Mouse (Mus musculus) liver, embryonic 11.5 days (tissue): ENCODE results near the gene Il23a. TPM values are rescaled to one million over a fixed set of nuclear protein-coding genes. Genes with fewer than 3 reads are reported as not detected.
A peak's percentile ranks its signal among the peaks of the same experiment; 100 is the strongest.

ENCODE experiments used
- ATAC-seq: fragments of 200-750 bp; cut with Nextera tagmentation; replicated peaks from 2 replicates; pipeline ENCODE4 v1.8.0; 2017; ENCODE audit warnings: moderate number of reproducible peaks, mild to moderate bottlenecking, moderate TSS enrichment, moderate library complexity; ENCODE audit not compliant: low FRiP score
- DNase-seq: peaks from one replicate; pipeline ENCODE4 v3.0.0-alpha.2; 2017; ENCODE audit warnings: low spot score
- H3K27ac ChIP-seq: fragments of 300-500 bp; sonication (generic); 2 replicates; pipeline ENCODE4 v1.5.1; 2014; ENCODE audit warnings: mild to moderate bottlenecking, low read depth, low read length, control low read depth
- H3K27me3 ChIP-seq: fragments of 300-500 bp; sonication (generic); replicated peaks from 2 replicates; pipeline ENCODE4 v1.6.1; 2014; ENCODE audit warnings: low read length, mixed read lengths; ENCODE audit not compliant: control insufficient read depth, insufficient read depth
- H3K36me3 ChIP-seq: fragments of 300-500 bp; sonication (generic); 2 replicates; pipeline ENCODE4 v1.6.1; 2014; ENCODE audit warnings: mild to moderate bottlenecking, low read length, moderate library complexity, mixed read lengths; ENCODE audit not compliant: control insufficient read depth, insufficient read depth
- H3K4me1 ChIP-seq: fragments of 300-500 bp; sonication (generic); replicated peaks from 2 replicates; pipeline ENCODE4 v1.6.1; 2014; ENCODE audit warnings: low read length, mixed read lengths; ENCODE audit not compliant: control insufficient read depth, insufficient read depth
- H3K4me2 ChIP-seq: fragments of 300-500 bp; sonication (generic); 2 replicates; pipeline ENCODE4 v1.6.1; 2014; ENCODE audit warnings: mild to moderate bottlenecking, control low read depth, moderate library complexity
- H3K4me3 ChIP-seq: fragments of 300-500 bp; sonication (generic); 2 replicates; pipeline ENCODE4 v1.5.1; 2014; ENCODE audit warnings: low read depth, low read length, control low read depth
- H3K9ac ChIP-seq: fragments of 300-500 bp; sonication (generic); 2 replicates; pipeline ENCODE4 v1.6.1; 2014; ENCODE audit warnings: low read depth, low read length, control low read depth
- H3K9me3 ChIP-seq: fragments of 300-500 bp; sonication (generic); 2 replicates; pipeline ENCODE4 v1.6.1; 2016; ENCODE audit warnings: low read length, inconsistent platforms, mixed read lengths; ENCODE audit not compliant: control insufficient read depth
- WGBS: fragments of 180-500 bp; shearing (Covaris S2); extraction: QIAGEN DNeasy Blood & Tissue Kit; methylation state at CpG from one replicate; pipeline ENCODE4 v1.1.7; 2014; 5-methylcytosine and 5-hydroxymethylcytosine counted together
- polyA plus RNA-seq: library from polyadenylated mRNA; unstranded; fragments of >200 nt; fragmentation: Nextera tagmentation; extraction: Ambion mirVana; gene quantifications from 2 replicates; pipeline ENCODE4 v1.2.1, GENCODE M21; 2014

Il23a gene
- 0.12 and 0.22 TPM in 2 replicates for polyA plus RNA-seq

DNA sequence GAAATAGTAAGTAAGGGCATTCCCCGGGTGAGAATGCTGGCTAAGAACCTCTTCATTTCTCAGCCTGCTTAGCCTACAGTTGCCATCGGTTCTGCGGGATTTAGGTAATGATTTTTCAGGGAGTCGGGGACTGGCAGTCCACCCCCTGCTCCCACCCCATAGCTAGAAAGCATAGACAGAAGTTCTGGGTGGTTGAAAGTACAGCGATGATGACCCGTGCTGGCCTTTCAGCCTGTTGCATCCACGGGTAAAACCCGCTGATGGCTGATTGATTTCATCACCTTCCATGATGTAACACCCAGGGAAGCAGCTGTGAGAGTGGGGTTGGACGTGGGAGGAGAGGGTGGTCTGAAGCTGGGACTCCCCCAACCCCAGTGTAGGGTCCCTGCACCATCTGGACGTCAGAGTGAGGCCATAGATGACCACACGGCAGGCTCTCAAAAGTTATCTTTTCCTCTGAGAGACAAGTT is at the start of gene Il23a:
Il23a (minus strand) TSS at position 51 of the 470 bp plus-strand sequence.
- Histone ChIP-seq H3K36me3 (no peaks in the 10 kb centered on the region), H3K4me3 (no peak within 1 kb of the TSS), H3K9me3 (no peaks in the 10 kb centered on the region), H3K9ac (0 out of 2 replicates have a peak within 1 kb of the TSS, but pooled peaks have one; percentile 3), H3K4me1 (peaks cover 1% of the 10 kb centered on the region), H3K27ac (no peak within 1 kb of the TSS), H3K4me2 (no peak within 1 kb of the TSS), H3K27me3 (no peaks in the 10 kb centered on the region)
- DNase-seq: no peak
- no peak for ATAC-seq
- WGBS: 76% methylated on average over 11 of the region's 11 CpGs

GRCm38 (mm10) chr10:128347541-128347940 is 49.0 kb upstream of the Il23a start:
- Histone ChIP-seq H3K4me1 (peaks cover 17% of the 10 kb centered on the region), H3K4me3 (no peak overlapping the region), H3K9ac (no peak overlapping the region), H3K27ac (no peak overlapping the region), H3K4me2 (no peak overlapping the region), H3K36me3 (peaks cover 23% of the 10 kb centered on the region), H3K27me3 (no peaks in the 10 kb centered on the region), H3K9me3 (no peaks in the 10 kb centered on the region)
- ATAC-seq (no peak), DNase-seq (no peak)
- 89% methylated on average over 8 of the region's 8 CpGs for WGBS

GRCm38 (mm10) chr10:128344568-128345275 is 46.2 kb upstream of the Il23a start:
- Histone ChIP-seq H3K27ac (peak overlapping the region; percentile 77), H3K36me3 (0 out of 2 replicates have a peak, but pooled peaks cover 4% of the 10 kb centered on the region), H3K4me2 (peak overlapping the region; percentile 60), H3K4me1 (peaks cover 31% of the 10 kb centered on the region), H3K9ac (no peak overlapping the region), H3K4me3 (peak overlapping the region; percentile 14), H3K27me3 (no peaks in the 10 kb centered on the region), H3K9me3 (no peaks in the 10 kb centered on the region)
- peak; percentile 83 for ATAC-seq
- DNase-seq: peak; percentile 55
- 28% methylated on average over 7 of the region's 7 CpGs for WGBS

DNA sequence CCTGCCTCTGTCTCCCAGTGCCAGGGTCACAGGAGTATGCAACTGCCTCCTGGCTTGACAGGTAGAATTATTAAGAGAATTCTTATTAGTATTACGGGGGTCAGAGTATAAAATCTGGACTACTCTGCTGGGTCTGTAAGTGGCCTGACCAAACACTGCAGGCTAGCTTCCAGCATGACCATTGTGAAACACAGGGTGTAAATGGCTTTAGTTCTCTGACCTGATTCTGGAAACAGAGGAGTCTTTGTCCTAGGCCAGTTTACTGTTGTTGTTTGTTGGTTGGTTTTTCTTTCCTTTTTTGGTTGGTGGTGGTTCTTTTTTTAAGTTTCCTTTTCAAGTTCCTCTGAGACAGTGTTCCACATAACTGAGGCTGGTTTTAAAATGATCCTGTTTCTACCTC is 44.9 kb upstream of the Il23a start:
- no peak for DNase-seq
- no peak overlapping the region for H3K9ac ChIP-seq
- WGBS: 94% methylated on average over 1 of the region's 1 CpGs
- H3K4me3 ChIP-seq: no peak overlapping the region
- no peak overlapping the region for H3K4me2 ChIP-seq
- peaks cover 44% of the 10 kb centered on the region for H3K4me1 ChIP-seq
- H3K27me3 ChIP-seq: no peaks in the 10 kb centered on the region
- H3K36me3 ChIP-seq: 0 out of 2 replicates have a peak, but pooled peaks cover 3% of the 10 kb centered on the region
- H3K27ac ChIP-seq: peak overlapping the region; percentile 41; the same call in 1 of the 2 replicates
- no peaks in the 10 kb centered on the region for H3K9me3 ChIP-seq
- no peak for ATAC-seq

DNA sequence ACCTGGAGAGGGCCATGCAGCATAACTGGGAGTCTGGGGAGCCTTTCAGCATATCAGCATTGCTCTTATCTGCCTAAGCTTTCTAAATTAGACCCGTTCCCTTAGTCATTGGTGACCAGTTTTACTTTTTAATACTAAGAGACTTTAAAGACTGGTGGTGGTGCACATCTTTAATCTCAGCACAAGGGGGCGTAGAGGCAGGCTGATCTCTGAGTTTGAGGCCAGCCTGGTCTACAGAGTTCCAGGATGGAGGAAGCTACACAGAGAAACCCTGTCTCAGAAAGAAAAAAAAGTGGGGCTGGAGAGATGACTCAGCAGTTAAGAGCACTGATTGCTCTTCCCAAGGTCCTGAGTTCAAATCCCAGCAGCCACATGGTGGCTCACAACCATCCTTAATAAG is 41.7 kb upstream of the Il23a start:
- Histone ChIP-seq H3K9ac (no peak overlapping the region), H3K4me2 (peak overlapping the region; percentile 82), H3K36me3 (0 out of 2 replicates have a peak, but pooled peaks cover 3% of the 10 kb centered on the region), H3K4me1 (peaks cover 61% of the 10 kb centered on the region), H3K27me3 (no peaks in the 10 kb centered on the region), H3K27ac (no peak overlapping the region), H3K4me3 (no peak overlapping the region), H3K9me3 (no peaks in the 10 kb centered on the region)
- no peak for DNase-seq
- ATAC-seq: no peak
- 56% methylated on average over 2 of the region's 2 CpGs for WGBS

GRCm38 (mm10) chr10:128338948-128339347 is 40.4 kb upstream of the Il23a start:
- Histone ChIP-seq H3K36me3 (0 out of 2 replicates have a peak, but pooled peaks cover 3% of the 10 kb centered on the region), H3K4me1 (peaks cover 59% of the 10 kb centered on the region), H3K4me3 (peak overlapping the region; percentile 75), H3K9ac (peak overlapping the region; percentile 73), H3K27me3 (no peaks in the 10 kb centered on the region), H3K27ac (0 out of 2 replicates have a peak overlapping the region, but pooled peaks have one; percentile 78), H3K9me3 (no peaks in the 10 kb centered on the region), H3K4me2 (peak overlapping the region; percentile 82)
- DNase-seq (no peak), ATAC-seq (no peak)
- 68% methylated on average over 2 of the region's 2 CpGs for WGBS

- H3K27me3 ChIP-seq: no peaks in the 10 kb centered on the region
- peak overlapping the region; percentile 78 for H3K27ac ChIP-seq
- H3K9me3 ChIP-seq: no peaks in the 10 kb centered on the region
- WGBS: 12% methylated on average over 5 of the region's 5 CpGs
- no peak for DNase-seq
- 0 out of 2 replicates have a peak, but pooled peaks cover 3% of the 10 kb centered on the region for H3K36me3 ChIP-seq
- 0 out of 2 replicates have a peak, but pooled peaks have one; percentile 9 for ATAC-seq
- H3K4me2 ChIP-seq: peak overlapping the region; percentile 82
- peak overlapping the region; percentile 75 for H3K4me3 ChIP-seq
- H3K9ac ChIP-seq: peak overlapping the region; percentile 73
- H3K4me1 ChIP-seq: peaks cover 54% of the 10 kb centered on the region
These were observed 39.9 kb upstream of the Il23a start for GRCm38 (mm10) chr10:128338415-128338814.

DNA sequence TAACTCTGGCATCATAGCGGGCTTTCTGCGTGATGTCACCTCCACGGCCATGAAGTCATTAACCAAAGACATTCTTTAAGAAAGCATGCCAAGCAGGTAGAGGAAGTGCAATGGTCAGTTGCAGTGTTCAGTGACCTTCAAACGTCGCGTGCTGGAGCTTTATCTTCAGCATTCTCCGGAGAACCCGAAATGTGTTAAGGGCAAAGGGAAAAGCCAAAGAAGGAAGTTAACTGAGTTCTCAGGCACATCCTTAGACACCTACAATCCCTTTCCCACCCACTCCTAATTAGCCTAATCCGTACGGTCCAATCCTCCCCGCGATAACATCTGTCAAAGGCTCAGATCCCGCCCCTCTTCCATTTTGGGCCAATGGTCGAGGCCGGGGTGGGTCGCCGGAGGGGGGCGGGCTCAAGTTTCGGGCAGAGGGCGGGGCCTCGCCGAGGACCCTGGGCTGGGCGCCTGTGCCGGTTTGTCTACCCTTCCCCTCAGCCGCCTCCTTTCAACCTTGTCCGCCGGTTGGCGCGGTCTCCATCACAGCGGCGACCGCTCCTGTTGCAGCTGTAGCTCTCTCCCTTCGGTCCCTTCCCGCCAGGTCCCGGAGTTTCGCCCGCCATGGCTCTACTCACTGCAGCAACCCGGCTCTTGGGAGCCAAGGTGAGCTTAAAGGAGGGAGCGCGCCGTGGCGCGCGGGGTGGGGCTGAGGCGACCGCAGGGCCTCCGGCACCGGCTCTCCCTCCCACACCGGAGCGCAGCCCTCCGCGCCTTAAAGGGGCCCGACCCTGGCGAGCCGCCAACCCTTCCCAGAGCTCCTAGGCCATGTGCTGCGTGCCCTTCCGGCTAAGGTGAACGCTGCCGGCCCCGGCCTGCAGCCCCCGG is 39.0 kb upstream of the Il23a start, which contains the start of gene Cs:
Cs (plus strand) TSS at position 429 of the 876 bp plus-strand sequence.
- WGBS: 1% methylated on average over 61 of the region's 61 CpGs
- peak within 1 kb of the TSS; percentile 78 for H3K27ac ChIP-seq
- peak within 1 kb of the TSS; percentile 73 for H3K9ac ChIP-seq
- H3K9me3 ChIP-seq: no peaks in the 10 kb centered on the region
- peak within 1 kb of the TSS; percentile 82 for H3K4me2 ChIP-seq
- no peaks in the 10 kb centered on the region for H3K27me3 ChIP-seq
- H3K4me1 ChIP-seq: peaks cover 53% of the 10 kb centered on the region
- peak within 1 kb of the TSS; percentile 75 for H3K4me3 ChIP-seq
- ATAC-seq: peak; percentile 93
- 0 out of 2 replicates have a peak, but pooled peaks cover 3% of the 10 kb centered on the region for H3K36me3 ChIP-seq
- DNase-seq: peak; percentile 97
